ENCODE assay signal across 28 mouse cellular contexts in genomic region chr11:106326475-106326874, GRCm38 (mm10). TPM values are rescaled to one million over a fixed set of nuclear protein-coding genes. Genes with fewer than 3 reads are reported as not detected.
"Had no signal": no experiment of that assay in that cellular context is flagged by ENCODE, and none has a peak within 500 bp of the region (broad histone marks: within the 10 kb centered on the region; RNA-seq: fewer than 3 reads in every experiment).

No protein-coding gene starts in this region.

- H3K27ac ChIP-seq: hindbrain, embryonic 10.5 days; hindbrain, embryonic 12.5 days; hindbrain, embryonic 14.5 days; limb, embryonic 13.5 days; limb, embryonic 15.5 days; liver, embryonic 12.5 days; liver, embryonic 14.5 days had no signal

- H3K4me3 ChIP-seq: heart, embryonic 10.5 days; heart, embryonic 12.5 days; hindbrain, embryonic 10.5 days; hindbrain, embryonic 12.5 days; kidney, embryonic 15.5 days; limb, embryonic 13.5 days; limb, embryonic 15.5 days; liver, embryonic 12.5 days had no signal

RNA-seq across cellular contexts. Expression of gene Cd79b, which starts 11.9 kb away (rescaled TPM):
- total RNA-seq: layer of hippocampus, adult 18-20 months; left cerebral cortex, adult 18-20 months had no signal

RNA-seq across cellular contexts. Expression of gene Gh, which starts 24.8 kb away (rescaled TPM):
- total RNA-seq: gastrocnemius, postnatal 10 days; gastrocnemius, postnatal 25 days; gastrocnemius, postnatal 4 days; granulocyte monocyte progenitor cell, adult 5-6 weeks; heart, adult 18-20 months; heart, adult 8-10 months; heart, postnatal 10 days; heart, postnatal 25 days; heart, postnatal 4 days; layer of hippocampus, adult 18-20 months; layer of hippocampus, postnatal 14 days; layer of hippocampus, postnatal 36 days; left cerebral cortex, adult 18-20 months; left cerebral cortex, postnatal 10 days; left cerebral cortex, postnatal 25 days; left cerebral cortex, postnatal 4 days; liver, adult 2 months had no signal

RNA-seq across cellular contexts. Expression of gene Scn4a, which starts 26.6 kb away (rescaled TPM):
- total RNA-seq: granulocyte monocyte progenitor cell, adult 5-6 weeks; layer of hippocampus, postnatal 14 days; layer of hippocampus, postnatal 36 days; left cerebral cortex, adult 18-20 months; left cerebral cortex, postnatal 25 days; left cerebral cortex, postnatal 4 days had no signal

RNA-seq across cellular contexts. Expression of gene Prr29, which starts 38.8 kb away (rescaled TPM):
- total RNA-seq: granulocyte monocyte progenitor cell, adult 5-6 weeks; layer of hippocampus, adult 18-20 months; layer of hippocampus, postnatal 36 days; left cerebral cortex, adult 18-20 months; left cerebral cortex, adult 8-10 months; left cerebral cortex, postnatal 10 days; left cerebral cortex, postnatal 25 days; left cerebral cortex, postnatal 4 days; liver, adult 2 months had no signal

RNA-seq across cellular contexts. Expression of gene Tcam1, which starts 50.0 kb away (rescaled TPM):
- total RNA-seq: heart, adult 18-20 months; heart, postnatal 25 days; heart, postnatal 4 days; liver, adult 2 months had no signal
